Mouse (Mus musculus) forebrain, embryonic 15.5 days (tissue): Measurements from ENCODE around the gene Cntnap1. TPM values are rescaled to one million over a fixed set of nuclear protein-coding genes. Genes with fewer than 3 reads are reported as not detected.
A peak's percentile ranks its signal among the peaks of the same experiment; 100 is the strongest.

Source experiments
- ATAC-seq: fragments of 200-750 bp; cut with Nextera tagmentation; replicated peaks from 2 replicates; pipeline ENCODE4 v1.8.0; 2017; ENCODE audit warnings: mild to moderate bottlenecking, moderate TSS enrichment, moderate library complexity
- H3K27ac ChIP-seq: fragments of 300-500 bp; sonication (generic); replicated peaks from 2 replicates; pipeline ENCODE4 v1.5.1; 2015; ENCODE audit warnings: mild to moderate bottlenecking, inconsistent platforms
- H3K27me3 ChIP-seq: fragments of 300-500 bp; sonication (generic); 2 replicates; pipeline ENCODE4 v1.6.1; 2015; ENCODE audit warnings: inconsistent platforms
- H3K36me3 ChIP-seq: fragments of 300-500 bp; sonication (generic); 2 replicates; pipeline ENCODE4 v1.6.1; 2015; ENCODE audit warnings: mild to moderate bottlenecking, inconsistent platforms
- H3K4me1 ChIP-seq: fragments of 300-500 bp; sonication (generic); 2 replicates; pipeline ENCODE4 v1.6.1; 2015; ENCODE audit warnings: inconsistent platforms
- H3K4me2 ChIP-seq: fragments of 300-500 bp; sonication (generic); replicated peaks from 2 replicates; pipeline ENCODE4 v1.6.1; 2015; ENCODE audit warnings: mild to moderate bottlenecking, inconsistent platforms
- H3K4me3 ChIP-seq: fragments of 300-500 bp; sonication (generic); 2 replicates; pipeline ENCODE4 v1.5.1; 2015; ENCODE audit warnings: mild to moderate bottlenecking, inconsistent platforms
- H3K9ac ChIP-seq: fragments of 300-500 bp; sonication (generic); replicated peaks from 2 replicates; pipeline ENCODE4 v1.6.1; 2015; ENCODE audit warnings: mild to moderate bottlenecking, inconsistent platforms
- H3K9me3 ChIP-seq: fragments of 300-500 bp; sonication (generic); 2 replicates; pipeline ENCODE4 v1.6.1; 2016; ENCODE audit warnings: inconsistent platforms
- WGBS: fragments of 180-500 bp; shearing (Covaris S2); methylation state at CpG from one replicate; pipeline ENCODE4 v1.1.7; 2015; ENCODE audit warnings: mixed read lengths; 5-methylcytosine and 5-hydroxymethylcytosine counted together
- polyA plus RNA-seq: library from polyadenylated mRNA; unstranded; fragments of >200 nt; fragmentation: Nextera tagmentation; extraction: Ambion mirVana; gene quantifications from 2 replicates; pipeline ENCODE4 v1.2.1, GENCODE M21; 2015

Cntnap1 gene
- polyA plus RNA-seq, 1 experiment from 2014 or later = 0.98 TPM

- H3K9me3 ChIP-seq = no peaks in the 10 kb centered on the region
- no peaks in the 10 kb centered on the region for H3K36me3 ChIP-seq
- H3K4me2 ChIP-seq = peak within 1 kb of the TSS; percentile 77
- H3K4me1 ChIP-seq = peaks cover 67% of the 10 kb centered on the region
- no peak within 1 kb of the TSS for H3K27ac ChIP-seq
- H3K27me3 ChIP-seq = peaks cover 39% of the 10 kb centered on the region
- ATAC-seq = no peak
- peak within 1 kb of the TSS; percentile 39 for H3K4me3 ChIP-seq
- WGBS = 22% methylated on average over 14 of the region's 14 CpGs
- peak within 1 kb of the TSS; percentile 42 for H3K9ac ChIP-seq
Measured at GRCm38 (mm10) chr11:101174851-101175628, 4.7 kb downstream of the Cntnap1 start, which contains the start of gene Ccr10. Gene Ccr10 (minus strand): TSS chr11:101175443.

DNA sequence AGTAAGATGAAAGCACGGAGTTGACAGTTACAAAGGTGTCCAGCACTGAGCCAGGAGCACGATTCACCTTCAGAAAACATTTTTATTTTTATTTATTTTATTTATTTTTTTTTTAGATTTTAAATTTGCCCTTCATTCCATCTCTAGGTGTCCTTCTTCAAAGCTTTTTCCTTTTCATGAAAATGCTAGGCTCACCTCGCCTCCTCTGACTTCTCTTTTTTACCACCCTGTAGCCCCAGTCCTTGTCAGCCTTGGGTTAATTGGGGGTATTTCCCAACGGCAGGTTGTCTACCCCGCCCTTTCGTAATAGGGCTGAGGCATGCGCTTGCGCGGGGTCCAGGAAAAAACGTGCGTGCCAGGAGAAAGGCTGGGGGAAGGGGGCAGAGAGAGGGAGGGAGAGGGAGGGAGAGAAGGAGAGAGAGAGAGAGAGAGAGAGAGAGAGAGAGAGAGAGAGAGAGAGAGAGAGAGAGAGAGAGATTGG lies 5.4 kb downstream of the Cntnap1 start:
- Histone ChIP-seq H3K9ac (no peak overlapping the region), H3K27ac (no peak overlapping the region), H3K4me3 (peak overlapping the region; percentile 39), H3K36me3 (no peaks in the 10 kb centered on the region), H3K4me1 (peaks cover 61% of the 10 kb centered on the region), H3K4me2 (peak overlapping the region; percentile 50), H3K27me3 (peaks cover 39% of the 10 kb centered on the region), H3K9me3 (no peaks in the 10 kb centered on the region)
- ATAC-seq = no peak
- WGBS = 11% methylated on average over 11 of the region's 11 CpGs

GRCm38 (mm10) chr11:101176117-101176691 lies 5.9 kb downstream of the Cntnap1 start:
- no peak for ATAC-seq
- Histone ChIP-seq H3K9ac (peak overlapping the region; percentile 38; the same call in 1 of the 2 replicates), H3K4me3 (peak overlapping the region; percentile 39), H3K36me3 (no peaks in the 10 kb centered on the region), H3K27me3 (peaks cover 39% of the 10 kb centered on the region), H3K4me1 (peaks cover 58% of the 10 kb centered on the region), H3K4me2 (peak overlapping the region; percentile 50), H3K27ac (no peak overlapping the region), H3K9me3 (no peaks in the 10 kb centered on the region)
- under 1% methylated on average over 25 of the region's 25 CpGs for WGBS

DNA sequence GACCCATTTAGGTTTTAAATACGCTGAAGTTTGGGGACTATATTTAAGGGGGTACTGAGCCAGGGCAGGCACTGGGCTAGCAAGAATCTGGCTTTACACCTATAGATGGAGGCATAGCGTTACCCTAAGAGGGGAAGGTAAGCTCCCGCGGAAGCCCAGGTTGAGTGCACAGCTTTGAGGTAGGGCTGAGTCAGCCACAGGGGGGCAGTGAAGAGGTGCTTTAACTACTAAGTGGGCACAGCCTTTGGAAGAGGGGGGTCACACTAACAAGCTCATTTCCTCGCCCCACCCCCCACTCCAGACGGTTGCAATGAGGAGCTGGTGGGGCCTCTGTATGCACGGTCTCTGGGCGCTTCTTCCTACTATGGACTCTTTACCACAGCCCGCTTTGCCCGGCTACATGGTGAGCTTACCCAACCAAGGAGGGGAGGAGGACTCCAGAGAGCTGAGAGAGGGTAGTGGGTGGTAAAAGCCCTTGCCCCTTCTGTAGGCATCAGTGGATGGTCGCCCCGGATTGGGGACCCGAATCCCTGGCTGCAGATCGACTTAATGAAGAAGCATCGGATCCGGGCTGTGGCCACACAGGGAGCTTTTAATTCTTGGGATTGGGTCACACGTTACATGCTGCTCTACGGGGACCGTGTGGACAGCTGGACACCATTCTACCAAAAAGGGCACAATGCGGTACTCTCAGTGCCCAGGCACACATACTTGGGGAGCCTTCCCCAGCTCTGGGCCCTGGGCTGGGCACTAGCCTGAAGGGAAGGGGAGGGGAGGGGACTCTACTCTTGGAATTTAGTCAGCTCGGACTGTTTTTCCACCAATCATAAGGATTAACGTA lies 6.8 kb downstream of the Cntnap1 start:
- Histone ChIP-seq H3K4me2 (peak overlapping the region; percentile 50), H3K4me1 (peaks cover 51% of the 10 kb centered on the region), H3K9ac (no peak overlapping the region), H3K9me3 (no peaks in the 10 kb centered on the region), H3K27me3 (peaks cover 39% of the 10 kb centered on the region), H3K36me3 (no peaks in the 10 kb centered on the region), H3K27ac (no peak overlapping the region), H3K4me3 (peak overlapping the region; percentile 39)
- 20% methylated on average over 22 of the region's 22 CpGs for WGBS
- no peak for ATAC-seq

GRCm38 (mm10) chr11:101178061-101179058 lies 8.0 kb downstream of the Cntnap1 start:
- H3K4me1 ChIP-seq = peaks cover 41% of the 10 kb centered on the region
- no peak overlapping the region for H3K4me3 ChIP-seq
- 49% methylated on average over 36 of the region's 36 CpGs for WGBS
- no peaks in the 10 kb centered on the region for H3K36me3 ChIP-seq
- H3K9ac ChIP-seq = no peak overlapping the region
- H3K4me2 ChIP-seq = no peak overlapping the region
- no peaks in the 10 kb centered on the region for H3K9me3 ChIP-seq
- peaks cover 39% of the 10 kb centered on the region for H3K27me3 ChIP-seq
- ATAC-seq = no peak
- H3K27ac ChIP-seq = no peak overlapping the region

DNA sequence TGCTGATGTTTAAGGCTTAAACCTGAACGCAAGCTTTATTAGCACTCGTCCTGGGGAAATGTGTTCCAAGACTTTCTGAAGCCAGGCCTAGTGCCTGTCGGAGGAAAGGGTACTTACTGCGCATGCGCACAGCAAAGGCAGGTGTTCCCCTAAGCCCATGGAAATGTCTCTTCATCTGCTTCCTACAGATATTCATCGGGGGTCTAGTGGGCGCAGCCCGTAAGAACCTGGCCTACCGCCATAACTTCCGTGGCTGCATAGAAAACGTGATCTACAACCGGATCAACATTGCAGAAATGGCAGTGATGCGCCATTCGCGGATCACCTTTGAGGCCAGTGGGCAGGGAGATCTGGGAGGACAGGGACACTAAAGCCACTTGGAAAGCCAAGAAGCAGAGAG lies 9.0 kb downstream of the Cntnap1 start:
- Histone ChIP-seq H3K4me3 (no peak overlapping the region), H3K27ac (no peak overlapping the region), H3K36me3 (no peaks in the 10 kb centered on the region), H3K27me3 (peaks cover 35% of the 10 kb centered on the region), H3K4me2 (no peak overlapping the region), H3K9ac (no peak overlapping the region), H3K9me3 (no peaks in the 10 kb centered on the region), H3K4me1 (peaks cover 31% of the 10 kb centered on the region)
- WGBS = 73% methylated on average over 15 of the region's 15 CpGs
- no peak for ATAC-seq

DNA sequence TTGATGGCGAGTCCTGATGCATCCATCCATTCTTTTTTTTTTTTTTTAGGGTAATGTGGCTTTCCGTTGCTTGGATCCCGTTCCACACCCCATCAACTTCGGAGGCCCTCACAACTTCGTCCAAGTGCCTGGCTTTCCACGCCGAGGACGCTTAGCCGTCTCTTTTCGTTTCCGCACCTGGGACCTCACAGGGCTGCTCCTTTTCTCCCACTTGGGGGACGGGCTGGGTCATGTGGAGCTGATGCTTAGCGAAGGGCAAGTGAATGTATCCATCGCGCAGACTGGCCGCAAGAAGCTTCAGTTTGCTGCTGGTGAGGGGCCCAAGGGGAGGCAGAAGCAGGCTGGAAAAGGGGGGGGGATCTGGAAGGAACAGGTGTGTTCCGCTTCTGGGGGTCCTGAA lies 9.9 kb downstream of the Cntnap1 start:
- Histone ChIP-seq H3K4me3 (no peak overlapping the region), H3K4me1 (peaks cover 25% of the 10 kb centered on the region), H3K36me3 (no peaks in the 10 kb centered on the region), H3K9me3 (no peaks in the 10 kb centered on the region), H3K9ac (no peak overlapping the region), H3K27me3 (peaks cover 30% of the 10 kb centered on the region), H3K4me2 (no peak overlapping the region), H3K27ac (no peak overlapping the region)
- 61% methylated on average over 17 of the region's 17 CpGs for WGBS
- no peak for ATAC-seq

DNA sequence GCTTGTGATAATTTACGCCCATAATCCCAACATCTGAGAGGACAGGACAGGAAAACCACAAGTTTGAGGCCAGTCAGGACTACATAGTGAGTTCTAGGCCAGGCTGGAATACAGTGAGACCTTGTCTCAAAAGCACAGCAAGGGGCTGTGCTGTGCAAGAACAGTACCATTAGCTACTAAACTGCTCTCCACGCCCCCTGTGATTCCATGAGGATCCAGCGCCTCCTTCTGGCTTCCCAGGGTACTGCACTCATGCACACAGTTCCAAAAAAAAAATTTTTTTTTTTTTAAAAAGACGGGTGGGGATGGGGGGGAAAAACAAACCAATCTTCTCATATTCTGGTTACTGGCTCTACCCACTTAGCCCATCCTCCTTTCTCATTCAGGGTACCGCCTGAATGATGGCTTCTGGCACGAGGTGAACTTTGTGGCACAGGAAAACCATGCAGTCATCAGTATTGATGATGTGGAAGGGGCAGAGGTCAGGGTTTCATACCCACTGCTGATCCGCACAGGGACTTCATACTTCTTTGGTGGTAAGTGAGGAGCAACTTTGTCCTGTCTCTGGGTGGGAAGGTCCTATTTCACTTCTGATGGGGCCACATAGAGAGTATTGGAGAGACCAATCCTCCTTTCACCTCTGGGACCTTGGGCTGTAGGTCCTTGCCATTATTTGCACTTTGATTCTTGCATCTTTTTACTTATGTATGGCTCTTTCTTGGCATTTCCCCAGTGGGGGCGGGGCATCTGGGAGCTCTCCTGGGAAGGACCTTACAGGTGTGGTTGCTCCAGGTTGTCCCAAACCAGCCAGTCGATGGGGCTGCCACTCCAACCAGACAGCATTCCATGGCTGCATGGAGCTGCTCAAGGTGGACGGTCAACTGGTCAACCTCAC lies 10.8 kb downstream of the Cntnap1 start:
- Histone ChIP-seq H3K4me3 (no peak overlapping the region), H3K9ac (no peak overlapping the region), H3K27ac (no peak overlapping the region), H3K4me2 (no peak overlapping the region), H3K4me1 (peaks cover 19% of the 10 kb centered on the region), H3K36me3 (no peaks in the 10 kb centered on the region), H3K9me3 (no peaks in the 10 kb centered on the region), H3K27me3 (peaks cover 27% of the 10 kb centered on the region)
- 42% methylated on average over 10 of the region's 10 CpGs for WGBS
- no peak for ATAC-seq

GRCm38 (mm10) chr11:101181961-101182360 lies 11.6 kb downstream of the Cntnap1 start:
- H3K9me3 ChIP-seq = no peaks in the 10 kb centered on the region
- peaks cover 18% of the 10 kb centered on the region for H3K27me3 ChIP-seq
- WGBS = 93% methylated on average over 11 of the region's 11 CpGs

DNA sequence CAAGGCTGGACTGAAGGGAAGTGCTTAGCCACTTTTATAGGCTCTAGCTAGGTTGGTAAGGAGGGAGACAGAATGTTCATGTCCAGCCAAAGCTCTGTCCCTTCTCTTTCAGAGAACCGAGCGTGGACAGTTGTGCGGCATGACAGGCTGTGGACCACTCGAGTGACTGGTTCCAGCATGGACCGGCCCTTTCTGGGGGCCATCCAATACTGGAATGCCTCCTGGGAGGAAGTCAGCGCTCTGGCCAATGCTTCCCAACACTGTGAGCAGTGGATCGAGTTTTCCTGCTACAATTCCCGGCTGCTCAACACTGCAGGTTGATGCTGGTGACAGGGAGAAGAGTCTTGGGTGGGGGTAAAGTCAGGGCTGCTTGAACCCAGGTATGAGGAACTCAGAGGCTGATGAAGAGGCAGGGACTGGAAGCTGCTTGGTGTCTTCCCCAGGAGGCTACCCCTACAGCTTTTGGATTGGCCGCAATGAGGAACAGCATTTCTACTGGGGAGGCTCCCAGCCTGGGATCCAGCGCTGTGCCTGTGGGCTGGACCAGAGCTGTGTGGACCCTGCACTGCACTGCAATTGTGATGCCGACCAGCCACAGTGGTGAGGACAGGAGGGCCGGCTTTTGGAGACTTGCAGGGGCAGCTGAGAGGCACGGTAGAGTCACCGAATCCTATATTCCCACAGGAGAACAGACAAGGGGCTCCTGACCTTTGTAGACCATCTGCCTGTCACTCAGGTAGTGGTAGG lies 12.6 kb downstream of the Cntnap1 start:
- no peak for ATAC-seq
- H3K9ac ChIP-seq = no peak overlapping the region

More at GRCm38 (mm10) chr11:101181961-101182360, 11.6 kb downstream of the Cntnap1 start:
- Histone ChIP-seq H3K4me1 (peaks cover 10% of the 10 kb centered on the region; the same call in 1 of the 2 replicates), H3K4me3 (no peak overlapping the region), H3K36me3 (no peaks in the 10 kb centered on the region), H3K27ac (no peak overlapping the region), H3K9ac (no peak overlapping the region), H3K4me2 (no peak overlapping the region)
- no peak for ATAC-seq

More for the DNA sequence above, 12.6 kb downstream of the Cntnap1 start:
- Histone ChIP-seq H3K4me3 (no peak overlapping the region), H3K4me2 (no peak overlapping the region), H3K9me3 (no peaks in the 10 kb centered on the region), H3K27ac (no peak overlapping the region), H3K4me1 (0 out of 2 replicates have a peak, but pooled peaks cover 4% of the 10 kb centered on the region), H3K27me3 (peaks cover 9% of the 10 kb centered on the region; the same call in 1 of the 2 replicates), H3K36me3 (no peaks in the 10 kb centered on the region)
- WGBS = 84% methylated on average over 14 of the region's 14 CpGs
